Mouse (Mus musculus) heart, embryonic 11.5 days (tissue): ENCODE measurements around the gene Pla2g1b. TPM values are rescaled to one million over a fixed set of nuclear protein-coding genes. Genes with fewer than 3 reads are reported as not detected.

Experiments used
- ATAC-seq: fragments of 200-750 bp; cut with Nextera tagmentation; replicated peaks from 2 replicates; pipeline ENCODE4 v1.8.0; 2017; ENCODE audit warnings: moderate library complexity; ENCODE audit not compliant: insufficient number of reproducible peaks, low FRiP score, low TSS enrichment
- H3K27ac ChIP-seq: fragments of 300-500 bp; sonication (generic); 2 replicates; pipeline ENCODE4 v1.5.1; 2014; ENCODE audit warnings: mild to moderate bottlenecking, low read depth, low read length
- H3K27me3 ChIP-seq: fragments of 300-500 bp; sonication (generic); 2 replicates; pipeline ENCODE4 v1.6.1; 2014; ENCODE audit warnings: mild to moderate bottlenecking, low read length, mixed read lengths; ENCODE audit not compliant: control insufficient read depth, insufficient read depth
- H3K36me3 ChIP-seq: fragments of 300-500 bp; sonication (generic); 2 replicates; pipeline ENCODE4 v1.6.1; 2014; ENCODE audit warnings: mild to moderate bottlenecking, low read length, moderate library complexity, mixed read lengths; ENCODE audit not compliant: control insufficient read depth, insufficient read depth
- H3K4me1 ChIP-seq: fragments of 300-500 bp; sonication (generic); 2 replicates; pipeline ENCODE4 v1.6.1; 2014; ENCODE audit warnings: low read length; ENCODE audit not compliant: control insufficient read depth, insufficient read depth
- H3K4me2 ChIP-seq: fragments of 300-500 bp; sonication (generic); 2 replicates; pipeline ENCODE4 v1.6.1; 2014; ENCODE audit warnings: mild to moderate bottlenecking, moderate library complexity
- H3K4me3 ChIP-seq: fragments of 300-500 bp; sonication (generic); 2 replicates; pipeline ENCODE4 v1.5.1; 2014; ENCODE audit warnings: low read depth, low read length
- H3K9ac ChIP-seq: fragments of 300-500 bp; sonication (generic); 2 replicates; pipeline ENCODE4 v1.6.1; 2014; ENCODE audit warnings: mild to moderate bottlenecking, low read depth, low read length, moderate library complexity
- H3K9me3 ChIP-seq: fragments of 300-500 bp; sonication (generic); replicated peaks from 2 replicates; pipeline ENCODE4 v1.6.1; 2016; ENCODE audit warnings: low read length; ENCODE audit not compliant: control insufficient read depth
- WGBS: fragments of 180-500 bp; shearing (Covaris S2); extraction: QIAGEN DNeasy Blood & Tissue Kit; methylation state at CpG from one replicate; pipeline ENCODE4 v1.1.7; 2014; ENCODE audit not compliant: insufficient replicate concordance; 5-methylcytosine and 5-hydroxymethylcytosine counted together
- polyA plus RNA-seq: library from polyadenylated mRNA; unstranded; fragments of >200 nt; fragmentation: Nextera tagmentation; extraction: Ambion mirVana; gene quantifications from 2 replicates; pipeline ENCODE4 v1.2.1, GENCODE M21; 2014

Gene Pla2g1b
- polyA plus RNA-seq, 1 experiment from 2014 or later = 1.2 TPM

- Histone ChIP-seq H3K36me3 (no peaks in the 10 kb centered on the region), H3K27ac (peak within 1 kb of the TSS; percentile 57), H3K4me2 (peak within 1 kb of the TSS; percentile 96), H3K4me1 (peaks cover 26% of the 10 kb centered on the region), H3K9me3 (no peaks in the 10 kb centered on the region), H3K9ac (peak within 1 kb of the TSS; percentile 92), H3K4me3 (peak within 1 kb of the TSS; percentile 90), H3K27me3 (no peaks in the 10 kb centered on the region)
- peak; percentile 81 for ATAC-seq
- WGBS = under 1% methylated on average over 73 of the region's 74 CpGs
Observed at GRCm38 (mm10) chr5:115506454-115507201, 40.6 kb downstream of the Pla2g1b start, which contains the start of gene Pxn. Gene Pxn (plus strand): TSS chr5:115506676.

- no peaks in the 10 kb centered on the region for H3K36me3 ChIP-seq
- H3K9me3 ChIP-seq = no peaks in the 10 kb centered on the region
- peaks cover 28% of the 10 kb centered on the region for H3K4me1 ChIP-seq
- peak overlapping the region; percentile 90 for H3K4me3 ChIP-seq
- WGBS = 25% methylated on average over 12 of the region's 12 CpGs
- H3K27me3 ChIP-seq = no peaks in the 10 kb centered on the region
- peak overlapping the region; percentile 96 for H3K4me2 ChIP-seq
- H3K27ac ChIP-seq = no peak overlapping the region
- peak overlapping the region; percentile 92 for H3K9ac ChIP-seq
- no peak for ATAC-seq
Observed at GRCm38 (mm10) chr5:115507267-115507980, 41.4 kb downstream of the Pla2g1b start.

GRCm38 (mm10) chr5:115507981-115508858 lies 42.2 kb downstream of the Pla2g1b start:
- Histone ChIP-seq H3K4me1 (peaks cover 28% of the 10 kb centered on the region), H3K4me2 (peak overlapping the region; percentile 96), H3K9me3 (no peaks in the 10 kb centered on the region), H3K4me3 (peak overlapping the region; percentile 90), H3K27me3 (no peaks in the 10 kb centered on the region), H3K9ac (peak overlapping the region; percentile 63), H3K27ac (no peak overlapping the region; the same call in 1 of the 2 replicates), H3K36me3 (no peaks in the 10 kb centered on the region)
- 55% methylated on average over 18 of the region's 18 CpGs for WGBS
- no peak for ATAC-seq

GRCm38 (mm10) chr5:115508859-115509147 lies 42.7 kb downstream of the Pla2g1b start:
- 0 out of 2 replicates have a peak overlapping the region, but pooled peaks have one; percentile 55 for H3K9ac ChIP-seq
- peak overlapping the region; percentile 90 for H3K4me3 ChIP-seq
- H3K4me1 ChIP-seq = peaks cover 28% of the 10 kb centered on the region
- H3K27ac ChIP-seq = peak overlapping the region; percentile 66; the same call in 1 of the 2 replicates
- no peak for ATAC-seq
- no peaks in the 10 kb centered on the region for H3K36me3 ChIP-seq
- WGBS = 48% methylated on average over 10 of the region's 10 CpGs
- peak overlapping the region; percentile 96 for H3K4me2 ChIP-seq
- no peaks in the 10 kb centered on the region for H3K27me3 ChIP-seq
- H3K9me3 ChIP-seq = no peaks in the 10 kb centered on the region

GRCm38 (mm10) chr5:115509321-115509761 lies 43.3 kb downstream of the Pla2g1b start:
- Histone ChIP-seq H3K4me1 (peaks cover 30% of the 10 kb centered on the region), H3K9me3 (no peaks in the 10 kb centered on the region), H3K36me3 (no peaks in the 10 kb centered on the region), H3K4me3 (peak overlapping the region; percentile 11; the same call in 1 of the 2 replicates), H3K27ac (peak overlapping the region; percentile 66), H3K9ac (peak overlapping the region; percentile 65; the same call in 1 of the 2 replicates), H3K27me3 (no peaks in the 10 kb centered on the region), H3K4me2 (peak overlapping the region; percentile 96)
- WGBS = 52% methylated on average over 15 of the region's 15 CpGs
- ATAC-seq = no peak

- no peaks in the 10 kb centered on the region for H3K27me3 ChIP-seq
- no peak overlapping the region for H3K4me3 ChIP-seq
- H3K4me1 ChIP-seq = peaks cover 37% of the 10 kb centered on the region
- no peaks in the 10 kb centered on the region for H3K9me3 ChIP-seq
- H3K4me2 ChIP-seq = peak overlapping the region; percentile 96
- H3K9ac ChIP-seq = peak overlapping the region; percentile 65; the same call in 1 of the 2 replicates
- peak overlapping the region; percentile 66; the same call in 1 of the 2 replicates for H3K27ac ChIP-seq
- 70% methylated on average over 15 of the region's 15 CpGs for WGBS
- no peak for ATAC-seq
- no peaks in the 10 kb centered on the region for H3K36me3 ChIP-seq
Observed at GRCm38 (mm10) chr5:115509790-115510689, 44.0 kb downstream of the Pla2g1b start.

- Histone ChIP-seq H3K4me3 (no peak overlapping the region), H3K27me3 (no peaks in the 10 kb centered on the region), H3K27ac (no peak overlapping the region), H3K9me3 (no peaks in the 10 kb centered on the region), H3K4me2 (no peak overlapping the region), H3K4me1 (peaks cover 36% of the 10 kb centered on the region), H3K9ac (no peak overlapping the region), H3K36me3 (no peaks in the 10 kb centered on the region)
- 90% methylated on average over 7 of the region's 7 CpGs for WGBS
- ATAC-seq = no peak
Observed at GRCm38 (mm10) chr5:115512375-115512774, 46.3 kb downstream of the Pla2g1b start.
